In the genomic region with DNA sequence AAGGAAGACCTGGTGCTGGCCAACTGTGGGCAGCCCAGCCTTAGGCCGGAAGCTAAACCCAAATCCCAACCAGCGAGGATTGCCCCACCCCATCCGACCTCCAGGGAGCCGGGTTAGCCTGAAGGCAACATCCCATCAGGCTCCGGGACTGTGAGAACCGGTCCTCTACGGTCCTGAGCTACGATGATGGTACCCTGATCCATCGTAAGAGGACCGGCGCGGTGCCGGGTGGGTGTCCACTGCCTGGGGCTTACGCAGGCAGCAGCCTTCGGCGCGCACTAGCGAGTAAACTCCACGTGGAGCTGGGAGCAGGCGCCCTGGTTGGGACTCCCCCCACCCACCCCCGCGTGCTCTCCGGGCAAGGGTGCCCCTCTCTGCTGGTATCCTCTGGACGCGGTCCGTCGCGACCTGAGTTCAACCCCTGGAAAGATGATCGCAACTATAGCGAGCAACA, we compare ENCODE assay signal across 10 mouse cellular contexts. TPM values are rescaled to one million over a fixed set of nuclear protein-coding genes. Genes with fewer than 3 reads are reported as not detected.
DNase-seq lines count a peak whose midpoint lies in the region; ATAC-seq and TF ChIP-seq lines count a peak whose summit lies in the region.
"Had no signal": no experiment of that assay in that cellular context is flagged by ENCODE, and none has a peak within 500 bp of the region (broad histone marks: within the 10 kb centered on the region; RNA-seq: fewer than 3 reads in every experiment).

No protein-coding gene starts in this region.

- WGBS in kidney, embryonic 15.5 days, result under 1% methylated on average over 30 of the region's 30 CpGs
- WGBS in embryonic facial prominence, embryonic 11.5 days, result under 1% methylated on average over 30 of the region's 30 CpGs
- under 1% methylated on average over 30 of the region's 30 CpGs for WGBS in forebrain, postnatal 0 days

- no peak for DNase-seq in kidney, postnatal 10 days
- DNase-seq in embryonic facial prominence, embryonic 11.5 days (ENCODE audit: low spot score), result no peak
- no peak for DNase-seq in forebrain, postnatal 0 days
- DNase-seq in lung, postnatal 36 days, result peak; percentile 30
- DNase-seq in cerebellum, adult 8-10 months, result no peak
- DNase-seq in layer of hippocampus, adult 2 months (ENCODE audit: low spot score in 2 of 2), result no peak
- no peak for DNase-seq in ovary, adult 18-20 months (ENCODE audit: low spot score)
- DNase-seq: heart, adult 2 months; liver, postnatal 0 days had no signal

- no peak overlapping the region for H3K27ac ChIP-seq in kidney, embryonic 15.5 days
- H3K27ac ChIP-seq in embryonic facial prominence, embryonic 11.5 days (replicated peaks; ENCODE audit: low read depth, low read length), result no peak overlapping the region
- H3K27ac ChIP-seq in forebrain, postnatal 0 days (ENCODE audit: low read depth, low read length), result no peak overlapping the region
- H3K27ac ChIP-seq in layer of hippocampus, adult 2 months, result no peak overlapping the region
- H3K27ac ChIP-seq: heart, adult 2 months had no signal

- TF ChIP-seq CTCF in forebrain, postnatal 0 days (IDR thresholded peaks at IDR 0.05; ENCODE audit: low read depth), result no peak
- no peak for TF ChIP-seq CTCF in layer of hippocampus, adult 2 months (conservative IDR thresholded peaks at IDR 0.05)

- H3K9ac ChIP-seq in kidney, embryonic 15.5 days, result no peak overlapping the region
- H3K9ac ChIP-seq in embryonic facial prominence, embryonic 11.5 days (replicated peaks; ENCODE audit: low read length), result no peak overlapping the region; the same call in 1 of the 2 replicates
- no peak overlapping the region for H3K9ac ChIP-seq in forebrain, postnatal 0 days
- H3K9ac ChIP-seq: liver, postnatal 0 days had no signal

- H3K4me1 ChIP-seq in kidney, embryonic 15.5 days, result peaks cover 12% of the 10 kb centered on the region
- no peaks in the 10 kb centered on the region for H3K4me1 ChIP-seq in embryonic facial prominence, embryonic 11.5 days (ENCODE audit: control insufficient read depth, insufficient read depth, low read length)
- no peaks in the 10 kb centered on the region for H3K4me1 ChIP-seq in forebrain, postnatal 0 days (ENCODE audit: insufficient read depth)

- H3K36me3 ChIP-seq in kidney, embryonic 15.5 days, result no peaks in the 10 kb centered on the region
- H3K36me3 ChIP-seq in embryonic facial prominence, embryonic 11.5 days (replicated peaks; ENCODE audit: control insufficient read depth, insufficient read depth, low read depth, low read length), result no peaks in the 10 kb centered on the region
- H3K36me3 ChIP-seq in forebrain, postnatal 0 days (ENCODE audit: insufficient read depth), result no peaks in the 10 kb centered on the region

- 0 out of 2 replicates have a peak, but pooled peaks have one; percentile 40 for ATAC-seq in kidney, embryonic 15.5 days (replicated peaks; ENCODE audit: low FRiP score)
- peak; percentile 64 for ATAC-seq in embryonic facial prominence, embryonic 11.5 days (replicated peaks; ENCODE audit: insufficient number of reproducible peaks, low FRiP score, low TSS enrichment, low read depth)
- peak; percentile 47 for ATAC-seq in forebrain, postnatal 0 days
- ATAC-seq: liver, postnatal 0 days had no signal

- H3K27me3 ChIP-seq in kidney, embryonic 15.5 days, result peaks cover 88% of the 10 kb centered on the region
- H3K27me3 ChIP-seq in embryonic facial prominence, embryonic 11.5 days (ENCODE audit: control insufficient read depth, insufficient read depth, low read length), result peaks cover 53% of the 10 kb centered on the region
- peaks cover 82% of the 10 kb centered on the region for H3K27me3 ChIP-seq in forebrain, postnatal 0 days (ENCODE audit: insufficient read depth, low read length)

- peak overlapping the region; percentile 15; the same call in 1 of the 2 replicates for H3K4me3 ChIP-seq in kidney, embryonic 15.5 days (replicated peaks)
- H3K4me3 ChIP-seq in embryonic facial prominence, embryonic 11.5 days (ENCODE audit: low read depth, low read length), result no peak overlapping the region; the same call in 1 of the 2 replicates
- no peak overlapping the region for H3K4me3 ChIP-seq in forebrain, postnatal 0 days (ENCODE audit: low read depth, low read length)
- no peak overlapping the region for H3K4me3 ChIP-seq in layer of hippocampus, adult 2 months
- H3K4me3 ChIP-seq: heart, adult 2 months had no signal

- no peaks in the 10 kb centered on the region for H3K9me3 ChIP-seq in kidney, embryonic 15.5 days (replicated peaks)
- no peaks in the 10 kb centered on the region for H3K9me3 ChIP-seq in embryonic facial prominence, embryonic 11.5 days (replicated peaks; ENCODE audit: control insufficient read depth, low read length)
- no peaks in the 10 kb centered on the region for H3K9me3 ChIP-seq in forebrain, postnatal 0 days (ENCODE audit: low read length)

- peak overlapping the region; percentile 30 for H3K4me2 ChIP-seq in kidney, embryonic 15.5 days
- H3K4me2 ChIP-seq in embryonic facial prominence, embryonic 11.5 days (ENCODE audit: low read depth, low read length), result peak overlapping the region; percentile 27; the same call in 1 of the 2 replicates
- H3K4me2 ChIP-seq in forebrain, postnatal 0 days (ENCODE audit: low read depth), result peak overlapping the region; percentile 1; the same call in 1 of the 2 replicates

RNA-seq across cellular contexts. Expression of a gene that starts 16.9 kb away (rescaled TPM):
- not detected in 2 replicates for polyA plus RNA-seq in kidney, embryonic 15.5 days (2015; fragmentation: Nextera tagmentation; extraction: Ambion mirVana)
- polyA plus RNA-seq in embryonic facial prominence, embryonic 11.5 days (2014; fragmentation: Nextera tagmentation; extraction: Ambion mirVana), result 6.9 and 17.0 TPM in 2 replicates
- total RNA-seq in forebrain, postnatal 0 days (2014; rRNA removed), result 2.9 and 10.3 TPM in 2 replicates
- 3.8 and 7.2 TPM in 2 replicates for polyA plus RNA-seq in forebrain, postnatal 0 days (2015; fragmentation: Nextera tagmentation; extraction: Ambion mirVana)
- under 1 TPM; 0.52 to 0.54 TPM for total RNA-seq in layer of hippocampus, adult 2 months (2021)
- total RNA-seq: heart, adult 2 months had no signal
- polyA plus RNA-seq: liver, postnatal 0 days had no signal
